Mouse (Mus musculus) neural tube, embryonic 14.5 days (tissue): Measurements from ENCODE around the gene Erich3. TPM values are rescaled to one million over a fixed set of nuclear protein-coding genes. Genes with fewer than 3 reads are reported as not detected.

Source experiments
- ATAC-seq: fragments of 200-750 bp; cut with Nextera tagmentation; 2 replicates; pipeline ENCODE4 v1.8.0; 2017; ENCODE audit warnings: low read depth, mild to moderate bottlenecking, moderate TSS enrichment, moderate library complexity
- H3K27ac ChIP-seq: fragments of 300-500 bp; sonication (generic); 2 replicates; pipeline ENCODE4 v1.5.1; 2014; ENCODE audit warnings: low read depth, mild to moderate bottlenecking, control low read depth, low read length, moderate library complexity, mixed read lengths
- H3K27me3 ChIP-seq: fragments of 300-500 bp; sonication (generic); 2 replicates; pipeline ENCODE4 v1.6.1; 2014; ENCODE audit warnings: low read length; ENCODE audit not compliant: control insufficient read depth, insufficient read depth
- H3K36me3 ChIP-seq: fragments of 300-500 bp; sonication (generic); 2 replicates; pipeline ENCODE4 v1.6.1; 2014; ENCODE audit warnings: low read length, mixed read lengths; ENCODE audit not compliant: control insufficient read depth, insufficient read depth
- H3K4me1 ChIP-seq: fragments of 300-500 bp; sonication (generic); 2 replicates; pipeline ENCODE4 v1.6.1; 2014; ENCODE audit warnings: low read length; ENCODE audit not compliant: control insufficient read depth, insufficient read depth
- H3K4me2 ChIP-seq: fragments of 300-500 bp; sonication (generic); 2 replicates; pipeline ENCODE4 v1.6.1; 2014; ENCODE audit warnings: mild to moderate bottlenecking, low read depth, low read length, control low read depth
- H3K4me3 ChIP-seq: fragments of 300-500 bp; sonication (generic); 2 replicates; pipeline ENCODE4 v1.5.1; 2014; ENCODE audit warnings: low read depth, low read length, control low read depth, mixed read lengths
- H3K9ac ChIP-seq: fragments of 300-500 bp; sonication (generic); replicated peaks from 2 replicates; pipeline ENCODE4 v1.6.1; 2014; ENCODE audit warnings: low read depth, mild to moderate bottlenecking, control low read depth, low read length, mixed read lengths
- H3K9me3 ChIP-seq: fragments of 300-500 bp; sonication (generic); 2 replicates; pipeline ENCODE4 v1.6.1; 2016; ENCODE audit warnings: low read length; ENCODE audit not compliant: control insufficient read depth
- WGBS: fragments of 180-500 bp; shearing (Covaris S2); extraction: QIAGEN DNeasy Blood & Tissue Kit; methylation state at CpG from one replicate; pipeline ENCODE4 v1.1.7; 2014; 5-methylcytosine and 5-hydroxymethylcytosine counted together
- polyA plus RNA-seq: library from polyadenylated mRNA; unstranded; fragments of >200 nt; fragmentation: Nextera tagmentation; extraction: Ambion mirVana; gene quantifications from 2 replicates; pipeline ENCODE4 v1.2.1, GENCODE M21; 2014

The Erich3 gene
- polyA plus RNA-seq, 1 experiment from 2014 or later = 2.0 TPM

- H3K27ac ChIP-seq = no peak overlapping the region
- WGBS = 86% methylated on average over 4 of the region's 4 CpGs
- no peak for ATAC-seq
- no peak overlapping the region for H3K4me3 ChIP-seq
- no peak overlapping the region for H3K4me2 ChIP-seq
- H3K36me3 ChIP-seq = no peaks in the 10 kb centered on the region
- H3K27me3 ChIP-seq = no peaks in the 10 kb centered on the region
- H3K4me1 ChIP-seq = no peaks in the 10 kb centered on the region
- H3K9ac ChIP-seq = no peak overlapping the region
- H3K9me3 ChIP-seq = no peaks in the 10 kb centered on the region
Observed at GRCm38 (mm10) chr3:154766321-154766720, 102.7 kb downstream of the Erich3 start.

GRCm38 (mm10) chr3:154771651-154772050 is 108.0 kb downstream of the Erich3 start:
- no peak overlapping the region for H3K4me3 ChIP-seq
- no peak overlapping the region for H3K9ac ChIP-seq
- no peaks in the 10 kb centered on the region for H3K36me3 ChIP-seq
- H3K4me2 ChIP-seq = no peak overlapping the region
- no peaks in the 10 kb centered on the region for H3K9me3 ChIP-seq
- no peak for ATAC-seq
- 0 out of 2 replicates have a peak, but pooled peaks cover 3% of the 10 kb centered on the region for H3K4me1 ChIP-seq
- H3K27ac ChIP-seq = no peak overlapping the region
- 85% methylated on average over 2 of the region's 2 CpGs for WGBS
- H3K27me3 ChIP-seq = no peaks in the 10 kb centered on the region

DNA sequence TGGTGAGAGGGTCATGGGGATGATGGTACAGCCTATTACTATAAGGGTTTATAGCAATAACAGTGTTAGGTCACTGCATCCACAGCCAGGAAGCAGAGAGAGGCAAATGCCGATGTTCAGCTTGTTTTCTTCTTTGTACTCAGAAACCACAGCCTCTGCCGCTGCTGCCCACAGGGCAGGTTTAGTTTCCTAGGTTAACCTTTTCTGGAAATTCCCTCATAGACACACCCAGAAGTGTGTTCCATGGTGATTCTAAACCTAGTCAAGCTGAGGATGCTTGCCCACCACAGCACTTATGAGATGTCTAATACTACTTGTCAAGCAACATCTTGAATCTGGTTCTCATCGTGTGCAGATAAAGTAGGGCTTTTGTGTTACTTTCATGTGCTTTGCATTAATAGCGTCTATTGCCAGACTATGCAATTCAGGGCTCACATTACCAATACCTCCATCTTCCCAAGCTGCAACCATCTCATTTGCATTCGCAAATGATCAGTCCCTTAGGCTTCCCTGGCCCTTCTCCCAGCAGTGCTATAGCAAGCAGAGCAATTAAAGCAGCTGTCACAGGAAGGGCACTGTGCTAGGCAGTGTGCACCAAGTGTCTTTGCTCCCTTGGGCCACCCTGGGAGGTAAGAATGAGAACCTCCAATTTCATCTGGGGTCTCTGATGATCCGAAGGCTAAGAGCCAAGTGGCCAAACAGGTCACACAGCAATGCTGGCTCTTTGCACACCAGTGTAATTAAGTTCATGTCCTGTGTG is 115.4 kb downstream of the Erich3 start:
- WGBS = 42% methylated on average over 6 of the region's 6 CpGs

GRCm38 (mm10) chr3:154786354-154786753 is 122.7 kb downstream of the Erich3 start:
- Histone ChIP-seq H3K9me3 (no peaks in the 10 kb centered on the region), H3K27me3 (no peaks in the 10 kb centered on the region), H3K4me1 (no peaks in the 10 kb centered on the region), H3K4me3 (no peak overlapping the region), H3K4me2 (no peak overlapping the region), H3K36me3 (no peaks in the 10 kb centered on the region), H3K27ac (no peak overlapping the region), H3K9ac (no peak overlapping the region)
- ATAC-seq = no peak
- 91% methylated on average over 9 of the region's 9 CpGs for WGBS

More for the DNA sequence above, 115.4 kb downstream of the Erich3 start:
- no peaks in the 10 kb centered on the region for H3K36me3 ChIP-seq
- H3K4me3 ChIP-seq = no peak overlapping the region
- ATAC-seq = peak; percentile 84; the same call in 1 of the 2 replicates
- H3K9me3 ChIP-seq = no peaks in the 10 kb centered on the region
- H3K9ac ChIP-seq = no peak overlapping the region
- peaks cover 9% of the 10 kb centered on the region for H3K4me1 ChIP-seq
- H3K27me3 ChIP-seq = no peaks in the 10 kb centered on the region
- no peak overlapping the region for H3K4me2 ChIP-seq
- H3K27ac ChIP-seq = no peak overlapping the region

DNA sequence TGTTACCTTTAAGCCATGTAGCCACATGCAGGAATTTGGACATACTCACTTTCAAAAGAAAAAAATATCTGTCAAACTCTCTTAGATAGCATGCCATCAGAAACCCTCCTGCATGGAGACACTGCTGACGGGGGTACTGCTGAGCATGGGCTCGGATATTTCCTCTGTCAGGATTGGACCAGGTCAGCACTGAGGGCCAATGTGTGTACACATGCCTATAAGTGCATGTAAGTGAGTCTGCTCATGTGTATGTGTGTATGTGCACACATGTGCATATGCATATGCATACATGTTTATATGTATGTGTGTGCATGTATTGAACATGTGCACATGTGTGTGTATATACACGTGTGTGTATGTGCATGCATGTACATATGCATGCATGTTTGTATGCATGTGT is 124.0 kb downstream of the Erich3 start:
- no peaks in the 10 kb centered on the region for H3K4me1 ChIP-seq
- ATAC-seq = no peak
- no peaks in the 10 kb centered on the region for H3K36me3 ChIP-seq
- 90% methylated on average over 3 of the region's 3 CpGs for WGBS
- H3K9ac ChIP-seq = no peak overlapping the region
- H3K9me3 ChIP-seq = no peaks in the 10 kb centered on the region
- H3K27ac ChIP-seq = no peak overlapping the region
- no peaks in the 10 kb centered on the region for H3K27me3 ChIP-seq
- H3K4me2 ChIP-seq = no peak overlapping the region
- no peak overlapping the region for H3K4me3 ChIP-seq

DNA sequence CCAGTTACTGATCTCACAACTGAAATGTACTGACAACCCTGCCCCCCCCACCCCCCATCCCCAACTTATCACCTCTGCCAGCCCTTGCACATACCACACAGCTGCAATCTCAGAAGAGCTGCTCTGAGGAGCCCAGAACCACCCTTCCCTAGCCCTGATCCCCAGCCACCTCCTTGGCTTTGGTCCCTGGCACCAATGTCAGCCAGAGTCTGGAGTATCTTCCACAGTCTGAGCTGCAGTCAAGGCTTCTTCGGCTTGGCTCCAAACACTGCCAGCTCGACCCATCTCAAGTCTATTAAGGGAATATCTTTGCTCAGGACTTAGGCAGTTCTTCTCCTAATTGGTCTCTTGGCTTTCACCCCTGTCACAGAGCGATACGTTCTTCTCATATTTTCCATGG is 129.9 kb downstream of the Erich3 start:
- no peaks in the 10 kb centered on the region for H3K4me1 ChIP-seq
- H3K4me3 ChIP-seq = no peak overlapping the region
- H3K27me3 ChIP-seq = no peaks in the 10 kb centered on the region
- H3K4me2 ChIP-seq = no peak overlapping the region
- no peak overlapping the region for H3K9ac ChIP-seq
- H3K36me3 ChIP-seq = no peaks in the 10 kb centered on the region
- no peaks in the 10 kb centered on the region for H3K9me3 ChIP-seq
- no peak for ATAC-seq
- no peak overlapping the region for H3K27ac ChIP-seq
- 82% methylated on average over 4 of the region's 4 CpGs for WGBS

- no peak overlapping the region for H3K27ac ChIP-seq
Observed at GRCm38 (mm10) chr3:154798806-154799205, 135.1 kb downstream of the Erich3 start.

DNA sequence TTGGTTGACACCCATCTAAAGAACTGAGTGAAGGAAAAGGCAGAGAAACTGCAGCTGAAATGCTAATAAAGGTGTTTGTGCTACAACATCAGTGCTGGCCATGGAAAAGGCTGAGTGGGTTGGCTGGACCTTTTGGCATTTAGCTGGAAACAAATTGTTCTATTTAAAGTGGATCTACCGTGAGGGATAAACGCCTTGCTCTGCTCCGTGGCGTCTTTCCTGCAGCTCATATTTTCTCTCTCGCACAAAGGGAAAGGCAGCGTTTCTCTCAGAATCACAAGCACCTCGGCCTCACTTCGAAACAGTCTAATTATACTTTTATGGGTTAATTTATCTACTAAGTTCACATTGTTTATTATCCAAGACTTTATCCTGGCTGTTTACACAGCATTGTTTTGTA is 136.8 kb downstream of the Erich3 start:
- Histone ChIP-seq H3K9me3 (no peaks in the 10 kb centered on the region), H3K27me3 (no peaks in the 10 kb centered on the region), H3K4me1 (peaks cover 13% of the 10 kb centered on the region; the same call in 1 of the 2 replicates), H3K36me3 (no peaks in the 10 kb centered on the region), H3K27ac (peak overlapping the region; percentile 49; the same call in 1 of the 2 replicates), H3K4me2 (no peak overlapping the region; the same call in 1 of the 2 replicates), H3K4me3 (no peak overlapping the region), H3K9ac (no peak overlapping the region)
- no peak for ATAC-seq
- WGBS = 18% methylated on average over 8 of the region's 8 CpGs

More at GRCm38 (mm10) chr3:154798806-154799205, 135.1 kb downstream of the Erich3 start:
- H3K27me3 ChIP-seq = no peaks in the 10 kb centered on the region
- no peaks in the 10 kb centered on the region for H3K9me3 ChIP-seq
- WGBS = 77% methylated on average over 4 of the region's 4 CpGs
- no peaks in the 10 kb centered on the region for H3K36me3 ChIP-seq
- H3K4me3 ChIP-seq = no peak overlapping the region
- ATAC-seq = no peak
- no peak overlapping the region for H3K9ac ChIP-seq
- H3K4me1 ChIP-seq = peaks cover 13% of the 10 kb centered on the region; the same call in 1 of the 2 replicates
- H3K4me2 ChIP-seq = no peak overlapping the region

- no peak overlapping the region for H3K4me3 ChIP-seq
- no peaks in the 10 kb centered on the region for H3K27me3 ChIP-seq
- peaks cover 13% of the 10 kb centered on the region; the same call in 1 of the 2 replicates for H3K4me1 ChIP-seq
- no peak overlapping the region for H3K4me2 ChIP-seq
- no peak overlapping the region for H3K9ac ChIP-seq
- ATAC-seq = peak; percentile 62
- H3K27ac ChIP-seq = no peak overlapping the region; the same call in 1 of the 2 replicates
- no peaks in the 10 kb centered on the region for H3K36me3 ChIP-seq
- no peaks in the 10 kb centered on the region for H3K9me3 ChIP-seq
- WGBS = 29% methylated on average over 8 of the region's 8 CpGs
Observed at GRCm38 (mm10) chr3:154800888-154801429, 137.3 kb downstream of the Erich3 start.
